Mouse (Mus musculus) telencephalon, adult 2 months (tissue): ENCODE measurements around the gene Dcxr.
"Not testable (repeated sequence)": the region's sequence is repeated elsewhere in the genome, so short reads cannot be mapped to it uniquely, and the experiment has no call there.

Experiments used
- DNase-seq: peaks from one replicate; pipeline ENCODE4 v3.0.0-alpha.2; 2011; ENCODE audit warnings: low read depth, low spot score

Dcxr gene

GRCm38 (mm10) chr11:120727169-120727527 is at the start of gene Dcxr:
Dcxr (minus strand) TSS chr11:120727281.
- peak; percentile 63 for DNase-seq

GRCm38 (mm10) chr11:120775774-120776469 is 48.8 kb upstream of the Dcxr start:
- DNase-seq, result peak; percentile 76

GRCm38 (mm10) chr11:120773463-120774190 is 46.5 kb upstream of the Dcxr start:
- no peak for DNase-seq

- DNase-seq, result no peak
Measured at GRCm38 (mm10) chr11:120772749-120773148, 45.7 kb upstream of the Dcxr start.

- DNase-seq, result no peak
Measured at GRCm38 (mm10) chr11:120768206-120768605, 41.1 kb upstream of the Dcxr start.

GRCm38 (mm10) chr11:120767023-120767422 is 39.9 kb upstream of the Dcxr start:
- not testable (repeated sequence) for DNase-seq

GRCm38 (mm10) chr11:120763121-120763999 is 36.3 kb upstream of the Dcxr start:
- not testable (repeated sequence) for DNase-seq

GRCm38 (mm10) chr11:120762672-120763041 is 35.6 kb upstream of the Dcxr start, which contains the start of gene Hmga1b:
Hmga1b (plus strand) TSS chr11:120762794.
- DNase-seq, result not testable (repeated sequence)

- DNase-seq, result no peak
Measured at GRCm38 (mm10) chr11:120761811-120762671, 35.0 kb upstream of the Dcxr start.

GRCm38 (mm10) chr11:120760236-120760635 is 33.2 kb upstream of the Dcxr start:
- no peak for DNase-seq

- no peak for DNase-seq
Measured at GRCm38 (mm10) chr11:120751606-120752005, 24.5 kb upstream of the Dcxr start.

- DNase-seq, result no peak
Measured at GRCm38 (mm10) chr11:120749430-120749829, 22.3 kb upstream of the Dcxr start.

GRCm38 (mm10) chr11:120747974-120748373 is 20.9 kb upstream of the Dcxr start:
- no peak for DNase-seq

- no peak for DNase-seq
Measured at GRCm38 (mm10) chr11:120744121-120744701, 17.1 kb upstream of the Dcxr start.

GRCm38 (mm10) chr11:120740981-120741380 is 13.9 kb upstream of the Dcxr start:
- DNase-seq, result no peak

GRCm38 (mm10) chr11:120736424-120736823 is 9.3 kb upstream of the Dcxr start:
- no peak for DNase-seq

- DNase-seq, result no peak
Measured at GRCm38 (mm10) chr11:120733521-120733920, 6.4 kb upstream of the Dcxr start.

GRCm38 (mm10) chr11:120731858-120732680 is 5.0 kb upstream of the Dcxr start, which contains the start of gene Cbr2:
Cbr2 (minus strand) TSS chr11:120732114.
- no peak for DNase-seq

GRCm38 (mm10) chr11:120731395-120731794 is 4.3 kb upstream of the Dcxr start:
- DNase-seq, result no peak
